Mouse (Mus musculus) kidney, adult 2 months (tissue): ENCODE data around the gene Haus2.

ENCODE experiments used
- CTCF ChIP-seq: fragments of 200-500 bp; conservative IDR thresholded peaks from 2 replicates; pipeline ENCODE4 v1.5.1; 2011; ENCODE audit warnings: low read depth, mild to moderate bottlenecking, control low read depth, low read length, moderate library complexity, mixed read lengths; ENCODE audit not compliant: insufficient read depth, insufficient read length
- POLR2A ChIP-seq: fragments of 200-500 bp; IDR thresholded peaks from one replicate; pipeline ENCODE4 v1.6.1; 2011; ENCODE audit warnings: low read depth, low read length, control low read depth

- TF ChIP-seq POLR2A (no peak), CTCF (no peak)
Observed at GRCm38 (mm10) chr2:120616279-120617163, 7.3 kb downstream of the Haus2 start.
